Mouse (Mus musculus) heart, adult 2 months (tissue): ENCODE measurements around the gene Tmem273. TPM values are rescaled to one million over a fixed set of nuclear protein-coding genes. Genes with fewer than 3 reads are reported as not detected.

ENCODE experiments used
- DNase-seq, 2 experiments: peaks; one replicate each; pipeline ENCODE4 v3.0.0; 2021
- H3K27ac ChIP-seq: fragments of 200-600 bp; 2 replicates; pipeline ENCODE4 v1.8.1; 2022
- H3K27me3 ChIP-seq: fragments of 200-500 bp; 2 replicates; pipeline ENCODE4 v1.6.1; 2012; ENCODE audit warnings: mild to moderate bottlenecking, low read length, inconsistent platforms, mixed read lengths; ENCODE audit not compliant: control insufficient read depth, insufficient read depth
- H3K36me3 ChIP-seq: fragments of 200-500 bp; 2 replicates; pipeline ENCODE4 v1.6.1; 2012; ENCODE audit warnings: low read length, inconsistent platforms; ENCODE audit not compliant: control insufficient read depth, insufficient read depth
- H3K4me1 ChIP-seq: fragments of 200-500 bp; 2 replicates; pipeline ENCODE4 v1.6.1; 2011; ENCODE audit warnings: low read length; ENCODE audit not compliant: control insufficient read depth, insufficient read depth
- H3K4me3 ChIP-seq: fragments of 200-600 bp; 2 replicates; pipeline ENCODE4 v1.8.1; 2022
- H3K79me2 ChIP-seq: fragments of 200-500 bp; replicated peaks from 2 replicates; pipeline ENCODE4 v1.6.1; 2012; ENCODE audit warnings: mild to moderate bottlenecking, inconsistent platforms, low read length, moderate library complexity, mixed read lengths; ENCODE audit not compliant: control insufficient read depth, insufficient read depth
- H3K9ac ChIP-seq: fragments of 200-500 bp; 2 replicates; pipeline ENCODE4 v1.6.1; 2012; ENCODE audit warnings: low read depth, mild to moderate bottlenecking, control low read depth, inconsistent platforms, low read length, mixed read lengths
- CTCF ChIP-seq: fragments of 200-600 bp; IDR thresholded peaks from 2 replicates; pipeline ENCODE4 v1.8.1; 2022; ENCODE audit warnings: antibody characterized with exemption, mild to moderate bottlenecking, moderate library complexity
- EP300 ChIP-seq: fragments of 200-500 bp; IDR thresholded peaks from 2 replicates; pipeline ENCODE4 v1.6.1; 2011; ENCODE audit warnings: low read depth, low read length, control low read depth; ENCODE audit not compliant: insufficient read depth
- POLR2A ChIP-seq: fragments of 200-500 bp; IDR thresholded peaks from 2 replicates; pipeline ENCODE4 v1.6.1; 2011; ENCODE audit warnings: mild to moderate bottlenecking, low read depth, low read length, control low read depth; ENCODE audit not compliant: insufficient read depth
- WGBS: fragments of 180-500 bp; shearing (Covaris S2); methylation state at CpG from one replicate; pipeline ENCODE4 v1.1.7; 2018; 5-methylcytosine and 5-hydroxymethylcytosine counted together
- intact Hi-C: fragments of 180-260 bp; cut with DNase I; formaldehyde crosslinking; loops from one replicate; pipeline ENCODE4 v1.15.1; 2025
- polyA plus RNA-seq: library from polyadenylated mRNA; depleted of rRNA; stranded (reverse); fragments of >200 nt; gene quantifications from 2 replicates; pipeline ENCODE4 v1.2.3, GENCODE M21; 2012
- total RNA-seq, 2 experiments: library from RNA; stranded (reverse); gene quantifications; 2 replicates each; pipeline ENCODE4 v1.2.3; 2021

Tmem273 gene
- total and polyA plus RNA-seq, 3 experiments, result 0.50 to 1.1 (median 0.86) TPM

GRCm38 (mm10) chr14:32797803-32798202 is 12.0 kb downstream of the Tmem273 start:
- no peak for DNase-seq
- no peak overlapping the region for H3K9ac ChIP-seq
- H3K27ac ChIP-seq, result no peak overlapping the region
- no peak for TF ChIP-seq POLR2A
- TF ChIP-seq CTCF, result no peak
- WGBS, result 80% methylated on average over 2 of the region's 2 CpGs
- no peaks in the 10 kb centered on the region for H3K27me3 ChIP-seq
- H3K36me3 ChIP-seq, result no peaks in the 10 kb centered on the region
- no peaks in the 10 kb centered on the region for H3K79me2 ChIP-seq
- intact Hi-C loops, result no loop called here
- no peak overlapping the region for H3K4me3 ChIP-seq
- H3K4me1 ChIP-seq, result no peaks in the 10 kb centered on the region

- H3K4me1 ChIP-seq, result no peaks in the 10 kb centered on the region
- intact Hi-C loops, result no loop called here
- TF ChIP-seq CTCF, result no peak
- no peak for TF ChIP-seq EP300
- TF ChIP-seq POLR2A, result no peak
- H3K79me2 ChIP-seq, result no peaks in the 10 kb centered on the region
- no peaks in the 10 kb centered on the region for H3K36me3 ChIP-seq
- H3K27me3 ChIP-seq, result no peaks in the 10 kb centered on the region
- 77% methylated on average over 4 of the region's 4 CpGs for WGBS
- no peak for DNase-seq
- no peak overlapping the region for H3K9ac ChIP-seq
- H3K4me3 ChIP-seq, result no peak overlapping the region
- H3K27ac ChIP-seq, result no peak overlapping the region
These were observed 12.6 kb downstream of the Tmem273 start for GRCm38 (mm10) chr14:32798355-32798754.

GRCm38 (mm10) chr14:32800048-32800447 is 14.3 kb downstream of the Tmem273 start:
- Histone ChIP-seq H3K79me2 (no peaks in the 10 kb centered on the region), H3K9ac (no peak overlapping the region), H3K4me1 (no peaks in the 10 kb centered on the region), H3K36me3 (no peaks in the 10 kb centered on the region), H3K27me3 (no peaks in the 10 kb centered on the region), H3K27ac (no peak overlapping the region), H3K4me3 (no peak overlapping the region)
- WGBS, result 88% methylated on average over 7 of the region's 7 CpGs
- no peak for TF ChIP-seq EP300
- TF ChIP-seq CTCF, result no peak
- TF ChIP-seq POLR2A, result no peak
- intact Hi-C loops, result no loop called here
- DNase-seq, result no peak

- intact Hi-C loops, result no loop called here
- Histone ChIP-seq H3K36me3 (no peaks in the 10 kb centered on the region), H3K79me2 (no peaks in the 10 kb centered on the region), H3K27ac (no peak overlapping the region), H3K27me3 (no peaks in the 10 kb centered on the region), H3K9ac (no peak overlapping the region), H3K4me1 (no peaks in the 10 kb centered on the region), H3K4me3 (no peak overlapping the region)
- TF ChIP-seq CTCF (peak; percentile 63), EP300 (no peak)
- WGBS, result 70% methylated on average over 11 of the region's 11 CpGs
- peak; percentile 21 to 59 for DNase-seq
These were observed 15.4 kb downstream of the Tmem273 start for GRCm38 (mm10) chr14:32801016-32801661.

- H3K9ac ChIP-seq, result no peak overlapping the region
- TF ChIP-seq POLR2A (no peak), CTCF (no peak), EP300 (no peak)
- H3K27ac ChIP-seq, result no peak overlapping the region
- no peaks in the 10 kb centered on the region for H3K79me2 ChIP-seq
- no peaks in the 10 kb centered on the region for H3K4me1 ChIP-seq
- H3K4me3 ChIP-seq, result no peak overlapping the region
- H3K36me3 ChIP-seq, result no peaks in the 10 kb centered on the region
- no peak for DNase-seq
- intact Hi-C loops, result no loop called here
- H3K27me3 ChIP-seq, result no peaks in the 10 kb centered on the region
These were observed 15.9 kb downstream of the Tmem273 start for GRCm38 (mm10) chr14:32801662-32802024.

GRCm38 (mm10) chr14:32810111-32810510 is 24.3 kb downstream of the Tmem273 start:
- Histone ChIP-seq H3K36me3 (no peaks in the 10 kb centered on the region), H3K4me1 (no peaks in the 10 kb centered on the region), H3K9ac (no peak overlapping the region), H3K27me3 (no peaks in the 10 kb centered on the region), H3K79me2 (no peaks in the 10 kb centered on the region), H3K4me3 (no peak overlapping the region), H3K27ac (no peak overlapping the region)
- no peak for DNase-seq
- TF ChIP-seq CTCF (no peak), EP300 (no peak), POLR2A (no peak)
- intact Hi-C loops, result no loop called here

GRCm38 (mm10) chr14:32812429-32812828 is 26.7 kb downstream of the Tmem273 start:
- H3K36me3 ChIP-seq, result no peaks in the 10 kb centered on the region
- intact Hi-C loops, result no loop called here
- peak in 1 of 2 experiments; percentile 20 for DNase-seq
- WGBS, result 67% methylated on average over 6 of the region's 6 CpGs
- H3K4me1 ChIP-seq, result no peaks in the 10 kb centered on the region
- no peak overlapping the region for H3K9ac ChIP-seq
- H3K4me3 ChIP-seq, result no peak overlapping the region
- H3K79me2 ChIP-seq, result no peaks in the 10 kb centered on the region
- TF ChIP-seq EP300, result no peak
- TF ChIP-seq POLR2A, result no peak
- no peak for TF ChIP-seq CTCF
- H3K27me3 ChIP-seq, result no peaks in the 10 kb centered on the region
- no peak overlapping the region for H3K27ac ChIP-seq
